Mouse (Mus musculus) cerebellum, adult 8-10 months (tissue): ENCODE results near the gene Srsf5.
"Not testable (repeated sequence)": the region's sequence is repeated elsewhere in the genome, so short reads cannot be mapped to it uniquely, and the experiment has no call there.

Experiments used
- DNase-seq: peaks from one replicate; pipeline ENCODE4 v3.0.0; 2022

Gene Srsf5

GRCm38 (mm10) chr12:80945334-80945995 is at the start of gene Srsf5:
Gene Srsf5, plus strand, starts transcription at chr12:80945504.
- DNase-seq: peak; percentile 98

DNA sequence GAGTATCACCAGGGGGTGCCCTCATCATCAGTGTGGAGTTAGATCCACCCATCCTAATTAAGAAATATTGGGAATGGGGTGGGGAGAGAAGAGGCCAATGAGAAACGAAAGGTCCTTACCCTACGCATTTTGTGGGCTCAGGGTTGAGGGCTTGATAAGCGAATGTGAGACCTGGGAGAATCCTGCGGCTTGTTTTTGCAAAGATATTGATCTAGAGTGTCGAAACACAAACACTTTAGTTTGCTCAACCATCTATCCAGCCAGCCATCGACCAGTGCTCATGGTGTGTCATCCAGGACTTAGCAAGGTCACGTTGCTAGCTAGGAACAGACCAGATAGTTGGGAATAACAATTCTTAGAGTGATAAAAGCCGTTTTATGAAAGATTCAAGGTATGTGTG is 35.7 kb upstream of the Srsf5 start:
- no peak for DNase-seq

GRCm38 (mm10) chr12:80917764-80918163 is 27.5 kb upstream of the Srsf5 start:
- no peak for DNase-seq

- DNase-seq: no peak
Observed at GRCm38 (mm10) chr12:80921301-80921700, 24.0 kb upstream of the Srsf5 start.

DNA sequence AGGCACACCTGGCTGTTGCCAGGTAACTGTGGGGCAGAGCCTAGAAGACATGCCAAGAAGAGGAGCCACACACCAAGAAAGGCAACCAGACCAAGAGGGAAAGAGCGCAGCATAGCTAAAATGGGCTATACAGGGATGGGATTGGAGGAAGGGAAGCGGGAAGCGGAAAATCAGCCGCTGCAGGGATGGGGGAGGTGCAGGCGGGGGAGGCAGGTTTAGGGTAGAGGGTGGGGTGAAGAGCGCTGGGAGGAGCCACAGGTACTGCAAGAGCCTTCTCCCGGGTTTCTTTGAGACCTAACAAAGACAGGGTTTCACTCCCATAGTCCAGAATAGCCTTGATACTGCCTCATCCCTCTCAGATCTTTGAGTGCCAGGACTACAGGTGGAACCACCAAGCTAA is 22.4 kb upstream of the Srsf5 start:
- no peak for DNase-seq

DNA sequence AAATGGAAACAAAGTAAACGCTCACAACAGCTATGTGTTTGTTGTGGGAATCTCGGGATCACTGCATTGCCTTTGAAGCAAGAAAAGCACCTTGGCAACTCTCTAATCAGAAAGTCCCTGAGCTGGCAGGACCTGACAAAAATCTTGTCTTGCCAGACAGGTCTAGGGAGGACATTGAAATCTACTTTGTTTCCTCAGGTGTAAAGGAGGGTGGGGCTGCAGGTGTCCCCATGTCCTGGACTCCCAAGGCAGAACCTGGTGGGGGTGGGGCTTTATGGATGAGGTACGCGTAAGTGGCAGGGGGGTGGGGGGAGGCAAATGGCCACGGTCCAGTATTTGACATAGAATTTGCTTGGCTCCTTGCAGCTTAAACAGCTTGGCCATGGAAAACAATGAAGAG is 21.7 kb upstream of the Srsf5 start:
- no peak for DNase-seq

- DNase-seq: no peak
Observed at GRCm38 (mm10) chr12:80924205-80924604, 21.1 kb upstream of the Srsf5 start.

GRCm38 (mm10) chr12:80925919-80926318 is 19.4 kb upstream of the Srsf5 start:
- DNase-seq: no peak

DNA sequence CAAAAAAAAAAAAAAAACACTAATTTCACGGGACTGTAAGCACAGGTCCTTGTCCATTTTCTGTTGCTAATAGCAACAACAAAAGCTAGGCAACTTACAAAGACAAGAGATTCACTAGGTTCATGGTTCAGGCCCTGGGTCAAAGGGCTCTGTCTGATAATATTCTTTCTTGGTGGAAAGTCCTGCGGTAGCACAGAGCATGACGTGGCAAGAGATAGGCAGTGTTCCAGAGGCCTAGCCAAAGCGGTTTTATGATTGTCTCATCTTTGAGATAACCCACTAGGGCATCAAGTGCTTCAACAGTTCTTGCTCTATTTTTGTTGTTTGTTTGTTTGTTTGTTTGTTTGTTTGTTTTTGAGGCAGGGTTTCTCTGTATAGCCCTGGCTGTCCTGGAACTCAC is 18.8 kb upstream of the Srsf5 start:
- DNase-seq: no peak

DNA sequence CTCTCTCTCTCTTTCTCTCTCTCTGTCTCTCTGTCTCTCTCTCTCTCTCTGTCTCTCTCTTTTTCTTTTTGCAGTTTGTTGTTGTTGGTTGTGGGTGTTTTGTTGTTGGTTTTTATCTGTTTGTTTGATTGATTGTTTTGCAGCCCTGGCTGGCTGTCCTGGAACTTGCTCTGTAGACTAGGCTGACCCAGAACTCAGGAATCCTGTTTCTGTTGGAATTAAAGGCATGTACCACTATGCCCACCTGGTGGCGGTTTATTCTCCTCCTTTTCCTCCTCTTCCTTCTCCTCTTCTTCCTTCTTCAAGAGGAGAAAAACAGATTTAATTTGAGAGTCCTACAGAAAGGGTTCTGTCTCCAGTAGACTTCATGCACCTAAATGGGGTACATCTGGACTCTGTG is 17.8 kb upstream of the Srsf5 start:
- DNase-seq: no peak

DNA sequence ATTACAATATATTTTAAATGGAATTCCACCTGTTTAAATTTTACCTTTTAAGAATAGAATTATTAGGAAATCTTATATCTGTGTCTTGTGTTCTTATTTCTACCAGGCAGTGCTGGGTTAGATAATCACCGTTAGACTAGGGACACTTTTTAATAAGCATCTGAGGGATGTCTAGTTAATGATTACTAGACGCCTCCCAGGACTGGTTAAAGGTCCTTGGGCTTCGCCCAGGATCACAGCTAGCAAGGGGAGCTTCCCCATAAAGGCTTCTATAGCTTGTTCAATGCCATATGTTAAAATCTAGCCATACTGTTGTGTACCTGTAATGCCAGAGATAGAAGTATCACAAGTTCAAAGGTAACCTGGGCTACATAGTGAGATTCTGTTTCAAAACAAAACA is 16.4 kb upstream of the Srsf5 start:
- no peak for DNase-seq

DNA sequence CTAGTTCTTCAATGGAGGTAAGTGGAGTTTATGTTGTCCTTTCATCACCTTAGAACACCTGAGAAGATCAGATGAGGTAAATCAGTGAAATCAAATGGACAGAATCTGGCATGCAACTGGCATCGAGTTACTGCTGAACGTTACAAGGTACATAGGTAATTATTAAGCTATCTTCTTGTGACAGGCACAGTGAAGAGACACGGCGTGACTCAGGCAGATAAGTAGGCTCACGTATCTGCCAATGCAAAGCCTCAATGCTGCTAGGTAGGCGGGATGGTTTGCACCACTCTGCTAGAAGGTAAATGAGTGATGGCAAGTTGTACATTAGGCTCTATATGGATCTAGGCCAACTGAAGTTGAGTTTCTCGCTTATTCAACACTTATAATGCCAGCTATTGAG is 15.2 kb upstream of the Srsf5 start:
- DNase-seq: no peak

DNA sequence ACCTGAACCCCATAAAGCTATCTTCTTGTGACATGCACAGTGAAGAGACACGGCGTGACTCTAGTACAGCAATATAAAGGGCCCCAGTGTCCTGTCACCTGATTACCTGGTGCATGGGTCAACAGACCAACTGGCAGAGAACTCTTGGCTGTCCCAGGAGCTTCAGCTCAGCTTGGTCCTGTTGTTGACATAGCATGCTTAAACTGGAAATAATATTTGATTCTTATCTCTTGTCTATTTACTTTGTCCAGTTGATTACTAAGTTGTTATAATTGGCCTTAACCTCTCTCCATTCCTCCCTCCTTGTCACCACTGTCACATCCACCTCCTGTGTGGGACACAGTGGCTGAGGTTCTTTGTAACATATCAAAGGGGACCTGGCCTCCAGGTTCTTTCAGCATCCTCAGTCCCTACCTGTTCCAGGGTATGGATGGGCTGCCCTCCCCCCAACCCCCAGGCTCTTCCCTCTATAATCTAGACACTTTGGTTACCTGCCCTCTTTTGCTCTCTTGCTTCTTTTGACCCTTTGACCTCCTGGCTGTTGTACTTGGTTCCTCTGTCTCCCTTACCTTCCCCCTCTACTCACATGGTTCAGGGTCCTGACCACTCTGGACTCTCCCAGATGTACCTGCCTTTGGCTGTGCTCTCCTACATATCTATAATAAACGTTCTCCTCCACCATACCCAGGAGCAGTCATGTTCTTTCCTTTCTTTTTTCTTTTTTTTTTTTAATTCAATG is 13.7 kb upstream of the Srsf5 start:
- no peak for DNase-seq

- DNase-seq: no peak
Observed at GRCm38 (mm10) chr12:80932865-80933264, 12.4 kb upstream of the Srsf5 start.

DNA sequence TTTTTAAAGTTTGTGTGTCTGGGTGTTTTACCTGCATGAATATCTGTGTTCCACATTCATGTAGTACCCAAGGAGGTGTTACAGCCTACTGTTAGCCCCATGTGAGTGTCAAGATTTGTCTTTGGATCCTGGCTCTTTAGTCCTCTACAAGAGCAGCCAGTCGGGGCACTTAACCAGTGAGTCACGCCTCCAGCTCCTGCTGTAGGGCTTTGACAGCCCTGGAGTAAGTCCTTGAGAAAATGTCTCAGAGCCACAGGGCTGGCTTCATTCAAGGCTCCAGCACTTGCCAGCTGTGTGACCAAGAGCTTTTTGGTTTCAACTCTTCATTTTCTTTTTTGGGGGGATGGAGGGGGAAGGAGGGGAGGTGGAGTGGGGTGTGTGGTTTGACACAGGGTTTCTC is 8.6 kb upstream of the Srsf5 start:
- DNase-seq: no peak

DNA sequence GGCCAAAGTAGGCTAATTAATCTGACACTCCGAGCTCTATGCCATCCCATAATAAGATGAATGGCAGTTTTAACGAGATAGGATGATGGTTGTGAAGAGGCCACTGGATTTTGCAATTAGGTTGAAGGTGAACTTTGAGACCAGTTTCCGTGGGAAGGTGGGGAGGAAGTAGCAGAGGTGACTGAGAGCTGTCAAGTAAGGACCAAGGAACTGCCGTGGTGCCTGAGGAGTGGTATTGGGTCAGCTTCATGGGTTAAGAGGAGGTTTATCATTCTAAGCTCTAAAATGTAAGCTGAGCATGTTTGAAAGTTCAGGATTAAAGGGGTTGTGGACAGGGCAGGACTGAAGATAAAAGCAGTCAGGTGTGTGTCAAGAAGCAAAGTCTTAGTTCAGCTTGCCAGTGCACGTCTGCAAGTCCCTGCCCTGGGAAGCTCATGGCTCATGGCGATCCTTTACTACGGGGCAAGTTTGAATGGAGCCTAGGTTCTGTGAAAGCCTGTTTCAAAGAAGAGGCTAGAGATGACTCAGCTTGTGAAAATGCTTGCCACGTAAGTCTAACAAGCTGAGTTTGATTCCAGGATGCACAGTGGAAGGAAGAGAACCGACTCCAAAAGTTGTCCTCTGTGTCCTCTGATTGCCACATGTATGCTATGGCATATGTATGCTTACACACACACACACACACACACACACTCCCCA is 7.8 kb upstream of the Srsf5 start:
- DNase-seq: no peak

- DNase-seq: no peak
Observed at GRCm38 (mm10) chr12:80938642-80939041, 6.7 kb upstream of the Srsf5 start.

DNA sequence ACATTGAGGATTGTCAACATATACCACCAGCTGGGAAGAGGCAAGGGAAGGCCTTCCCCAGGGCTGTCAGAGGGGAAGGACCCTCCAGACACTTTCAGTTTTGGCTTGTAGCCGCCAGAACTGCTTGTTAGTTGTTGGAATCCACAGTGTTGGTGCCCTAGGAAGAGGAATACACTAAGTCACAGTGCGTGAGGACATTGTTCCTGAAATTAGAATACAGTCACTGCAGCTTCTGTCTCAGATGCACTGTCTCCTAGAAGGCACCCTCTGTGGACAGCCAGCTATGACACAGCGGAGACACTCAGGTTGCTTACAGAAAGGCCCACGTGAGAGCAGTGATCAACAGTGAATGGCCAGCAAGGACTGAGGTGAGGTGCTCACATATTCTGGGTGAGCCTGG is 6.1 kb upstream of the Srsf5 start:
- no peak for DNase-seq

- no peak for DNase-seq
Observed at GRCm38 (mm10) chr12:80941886-80942285, 3.4 kb upstream of the Srsf5 start.

- DNase-seq: no peak
Observed at GRCm38 (mm10) chr12:80943395-80943794, 1.9 kb upstream of the Srsf5 start.

GRCm38 (mm10) chr12:80944204-80944603 is 1.1 kb upstream of the Srsf5 start:
- DNase-seq: no peak

DNA sequence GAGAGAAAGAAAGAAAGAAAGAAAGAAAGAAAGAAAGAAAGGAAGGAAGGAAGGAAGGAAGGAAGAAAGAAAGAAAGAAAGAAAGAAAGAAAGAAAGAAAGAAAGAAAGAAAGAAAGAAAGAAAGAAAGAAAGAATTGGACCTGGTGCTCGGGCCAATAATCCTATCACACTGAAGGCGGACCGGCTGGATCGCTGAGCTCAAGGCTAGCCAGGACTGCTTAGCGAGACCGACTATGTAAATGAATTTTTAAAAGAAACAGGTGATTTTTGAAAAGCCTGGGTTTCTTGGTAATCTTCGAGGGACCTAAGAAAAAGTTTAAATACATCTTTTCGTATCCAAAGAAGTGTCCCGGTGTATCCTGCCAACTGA is 356 bp upstream of the Srsf5 start:
- DNase-seq: not testable (repeated sequence)

- DNase-seq: peak; percentile 93
Observed at GRCm38 (mm10) chr12:80945996-80946355, 672 bp downstream of the Srsf5 start.

GRCm38 (mm10) chr12:80948202-80948601 is 2.9 kb downstream of the Srsf5 start:
- no peak for DNase-seq
